Comparison of ENCODE assay signal across 17 mouse cellular contexts in genomic region chr1:33578593-33578992, GRCm38 (mm10).
DNase-seq lines count a peak whose midpoint lies in the region; ATAC-seq and TF ChIP-seq lines count a peak whose summit lies in the region.
"Had no signal": no experiment of that assay in that cellular context is flagged by ENCODE, and none has a peak within 500 bp of the region (broad histone marks: within the 10 kb centered on the region; RNA-seq: fewer than 3 reads in every experiment).

No protein-coding gene starts in this region.

- 81% methylated on average over 6 of the region's 6 CpGs for WGBS in hindbrain, embryonic 14.5 days
- 83% methylated on average over 6 of the region's 6 CpGs for WGBS in hindbrain, embryonic 12.5 days
- WGBS in bone marrow, adult 2 months = 11% methylated on average over 6 of the region's 6 CpGs
- 78% methylated on average over 6 of the region's 6 CpGs for WGBS in midbrain, embryonic 15.5 days

- no peak overlapping the region for H3K4me2 ChIP-seq in hindbrain, embryonic 14.5 days (replicated peaks)
- H3K4me2 ChIP-seq in hindbrain, embryonic 12.5 days (replicated peaks) = no peak overlapping the region
- H3K4me2 ChIP-seq in midbrain, embryonic 15.5 days = no peak overlapping the region
- H3K4me2 ChIP-seq: hindbrain, embryonic 13.5 days; limb, embryonic 13.5 days had no signal

- H3K9me3 ChIP-seq in hindbrain, embryonic 14.5 days (ENCODE audit: control insufficient read depth, low read length) = no peaks in the 10 kb centered on the region
- no peaks in the 10 kb centered on the region for H3K9me3 ChIP-seq in hindbrain, embryonic 12.5 days (replicated peaks)
- H3K9me3 ChIP-seq in midbrain, embryonic 15.5 days = no peaks in the 10 kb centered on the region
- H3K9me3 ChIP-seq: hindbrain, embryonic 13.5 days; limb, embryonic 13.5 days had no signal

- H3K27ac ChIP-seq in hindbrain, embryonic 14.5 days = no peak overlapping the region
- no peak overlapping the region for H3K27ac ChIP-seq in hindbrain, embryonic 12.5 days
- peak overlapping the region; percentile 56 for H3K27ac ChIP-seq in bone marrow, adult 2 months (ENCODE audit: control insufficient read depth, insufficient read depth, low read depth, low read length, poor library complexity)
- no peak overlapping the region for H3K27ac ChIP-seq in midbrain, embryonic 15.5 days
- H3K27ac ChIP-seq: heart, adult 2 months; hindbrain, embryonic 13.5 days; kidney, postnatal 0 days; limb, embryonic 13.5 days; macrophage had no signal

- no peak overlapping the region for H3K4me3 ChIP-seq in hindbrain, embryonic 14.5 days (replicated peaks; ENCODE audit: low read length)
- no peak overlapping the region for H3K4me3 ChIP-seq in hindbrain, embryonic 12.5 days
- H3K4me3 ChIP-seq in bone marrow, adult 2 months (replicated peaks; ENCODE audit: control insufficient read depth, low read depth, low read length) = no peak overlapping the region
- no peak overlapping the region for H3K4me3 ChIP-seq in midbrain, embryonic 15.5 days
- H3K4me3 ChIP-seq: heart, adult 2 months; hindbrain, embryonic 13.5 days; limb, embryonic 13.5 days had no signal

- no peak for ATAC-seq in hindbrain, embryonic 14.5 days (ENCODE audit: low FRiP score)
- no peak for ATAC-seq in hindbrain, embryonic 12.5 days (ENCODE audit: low FRiP score)
- peak; percentile 84 for ATAC-seq in megakaryocyte progenitor cell, adult 5-6 weeks (replicated peaks; ENCODE audit: poor library complexity)
- ATAC-seq in midbrain, embryonic 15.5 days (replicated peaks) = no peak
- ATAC-seq: Patski had no signal

- TF ChIP-seq CTCF in bone marrow, adult 2 months (IDR thresholded peaks at IDR 0.05; ENCODE audit: control insufficient read depth, insufficient read depth, low read length) = no peak

- no peak overlapping the region for H3K9ac ChIP-seq in hindbrain, embryonic 14.5 days
- no peak overlapping the region for H3K9ac ChIP-seq in hindbrain, embryonic 12.5 days
- no peak overlapping the region for H3K9ac ChIP-seq in midbrain, embryonic 15.5 days
- H3K9ac ChIP-seq: hindbrain, embryonic 13.5 days; limb, embryonic 13.5 days had no signal

- H3K4me1 ChIP-seq in hindbrain, embryonic 14.5 days (replicated peaks; ENCODE audit: control insufficient read depth, insufficient read depth, low read length) = no peaks in the 10 kb centered on the region
- no peaks in the 10 kb centered on the region for H3K4me1 ChIP-seq in hindbrain, embryonic 12.5 days
- H3K4me1 ChIP-seq in bone marrow, adult 2 months (ENCODE audit: control insufficient read depth, insufficient read depth, low read length) = peaks cover 10% of the 10 kb centered on the region
- no peaks in the 10 kb centered on the region for H3K4me1 ChIP-seq in midbrain, embryonic 15.5 days
- H3K4me1 ChIP-seq: hindbrain, embryonic 13.5 days had no signal

- no peaks in the 10 kb centered on the region for H3K36me3 ChIP-seq in hindbrain, embryonic 14.5 days (replicated peaks; ENCODE audit: control insufficient read depth, insufficient read depth)
- no peaks in the 10 kb centered on the region for H3K36me3 ChIP-seq in hindbrain, embryonic 12.5 days
- no peaks in the 10 kb centered on the region for H3K36me3 ChIP-seq in midbrain, embryonic 15.5 days (replicated peaks)
- H3K36me3 ChIP-seq: hindbrain, embryonic 13.5 days; limb, embryonic 13.5 days had no signal

- no peaks in the 10 kb centered on the region for H3K27me3 ChIP-seq in hindbrain, embryonic 14.5 days (ENCODE audit: control insufficient read depth, insufficient read depth, low read length)
- H3K27me3 ChIP-seq in hindbrain, embryonic 12.5 days = no peaks in the 10 kb centered on the region
- no peaks in the 10 kb centered on the region for H3K27me3 ChIP-seq in midbrain, embryonic 15.5 days (replicated peaks)
- H3K27me3 ChIP-seq: hindbrain, embryonic 13.5 days; limb, embryonic 13.5 days; Patski had no signal

- no peak for TF ChIP-seq POLR2A in bone marrow, adult 2 months (IDR thresholded peaks at IDR 0.05; ENCODE audit: borderline replicate concordance, control insufficient read depth, low read depth, low read length)

- DNase-seq in hindbrain, embryonic 14.5 days (ENCODE audit: low spot score) = peak; percentile 16
- peak; percentile 74 for DNase-seq in thymus, postnatal 25 days
- no peak for DNase-seq in heart, adult 11 months
- no peak for DNase-seq in kidney, postnatal 14 days
- DNase-seq: adrenal gland, postnatal 10 days; cerebellum, adult 11-12 months; heart, adult 2 months; layer of hippocampus, postnatal 36 days had no signal

Comparison
In these comparisons a context has a peak if more than half of its experiments do, and no peak if none do; other contexts are left out.
1. DNase-seq: peak in hindbrain, embryonic 14.5 days (single experiment) and thymus, postnatal 25 days (single experiment); none in heart, adult 11 months (single experiment) and kidney, postnatal 14 days (single experiment).